Mouse (Mus musculus): ENCODE data around the gene Gm10273. TPM values are rescaled to one million over a fixed set of nuclear protein-coding genes. Genes with fewer than 3 reads are reported as not detected.

Gm10273 gene
- polyA plus RNA-seq, 1 experiment, result 0.38 TPM

- 46% methylated on average over 5 of the region's 5 CpGs for WGBS
- Histone ChIP-seq H3K4me1 (ENCODE audit: control insufficient read depth, insufficient read depth, insufficient read length, low read length) (no peaks in the 10 kb centered on the region), H3K36me3 (ENCODE audit: control insufficient read depth, insufficient read depth, low read length) (no peaks in the 10 kb centered on the region), H3K27ac (ENCODE audit: insufficient read depth, low read depth, low read length) (no peak overlapping the region), H3K27me3 (ENCODE audit: control insufficient read depth, insufficient read depth, low read length) (no peaks in the 10 kb centered on the region), H3K4me3 (ENCODE audit: low read depth, low read length) (no peak overlapping the region)
- TF ChIP-seq POLR2A (IDR thresholded peaks at IDR 0.05; ENCODE audit: low read depth, low read length) (no peak), CTCF (IDR thresholded peaks at IDR 0.05; ENCODE audit: extremely low read depth, insufficient read length, insufficient replicate concordance, low read depth, low read length) (no peak)
Measured at GRCm38 (mm10) chr10:59439508-59439931, 44.1 kb downstream of the Gm10273 start.

DNA sequence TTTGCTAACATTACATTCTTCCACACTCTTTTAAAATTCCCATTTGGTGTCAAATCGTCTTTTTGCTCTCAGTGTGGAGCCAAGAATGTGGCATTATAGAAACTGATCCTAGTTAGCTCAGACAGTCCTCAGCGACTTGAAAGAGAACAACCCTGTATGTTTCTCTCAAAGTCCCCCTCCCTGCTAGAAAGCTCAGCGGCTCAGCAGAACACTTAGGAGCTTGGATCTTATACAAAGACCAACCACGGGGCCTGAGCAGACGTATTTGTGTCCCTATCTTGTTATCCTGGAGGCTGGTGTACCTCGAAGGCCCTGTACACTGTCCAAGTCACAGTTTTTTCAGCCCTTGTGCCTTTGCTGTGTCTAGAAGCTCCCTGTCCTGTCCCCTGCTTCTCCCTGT lies 44.7 kb downstream of the Gm10273 start:
- no peak overlapping the region for H3K27ac ChIP-seq (ENCODE audit: insufficient read depth, low read depth, low read length)
- whole genome bisulfite sequencing, result 72% methylated on average over 6 of the region's 6 CpGs
- no peak overlapping the region for H3K4me3 ChIP-seq (ENCODE audit: low read depth, low read length)

DNA sequence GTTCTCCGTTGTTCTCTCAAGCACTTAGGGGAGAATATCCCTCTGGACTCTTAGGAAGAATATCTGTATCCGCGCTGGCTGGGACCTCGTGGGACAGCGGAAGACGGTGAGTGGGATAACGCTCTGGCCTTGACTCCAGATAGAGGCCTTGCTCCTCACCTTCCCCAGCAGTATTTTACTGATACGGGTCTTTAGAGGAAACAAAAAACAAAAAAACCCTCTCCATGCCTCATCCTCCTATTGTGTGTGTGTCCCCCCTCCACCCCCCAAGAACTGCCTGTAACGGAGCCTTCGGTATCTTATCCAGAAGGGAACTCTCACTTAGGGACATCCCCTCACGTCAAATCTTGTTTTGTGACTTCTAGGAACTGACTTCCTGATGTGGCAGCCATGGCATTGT lies 46.3 kb downstream of the Gm10273 start, which contains the start of gene Oit3:
Gene Oit3 (minus strand): TSS at position 44 of the 400 bp plus-strand sequence.
- Histone ChIP-seq H3K27ac (ENCODE audit: insufficient read depth, low read depth, low read length) (no peak within 1 kb of the TSS), H3K4me3 (ENCODE audit: low read depth, low read length) (no peak within 1 kb of the TSS), H3K27me3 (ENCODE audit: control insufficient read depth, insufficient read depth, low read length) (no peaks in the 10 kb centered on the region), H3K36me3 (ENCODE audit: control insufficient read depth, insufficient read depth, low read length) (no peaks in the 10 kb centered on the region), H3K4me1 (ENCODE audit: control insufficient read depth, insufficient read depth, insufficient read length, low read length) (no peaks in the 10 kb centered on the region)
- WGBS, result 85% methylated on average over 11 of the region's 11 CpGs
- TF ChIP-seq CTCF (IDR thresholded peaks at IDR 0.05; ENCODE audit: extremely low read depth, insufficient read length, insufficient replicate concordance, low read depth, low read length) (no peak), POLR2A (IDR thresholded peaks at IDR 0.05; ENCODE audit: low read depth, low read length) (no peak)

More for the DNA sequence above, 44.7 kb downstream of the Gm10273 start:
- TF ChIP-seq POLR2A (IDR thresholded peaks at IDR 0.05; ENCODE audit: low read depth, low read length), result no peak
- no peak for TF ChIP-seq CTCF (IDR thresholded peaks at IDR 0.05; ENCODE audit: extremely low read depth, insufficient read length, insufficient replicate concordance, low read depth, low read length)
- no peaks in the 10 kb centered on the region for H3K4me1 ChIP-seq (ENCODE audit: control insufficient read depth, insufficient read depth, insufficient read length, low read length)
- H3K27me3 ChIP-seq (ENCODE audit: control insufficient read depth, insufficient read depth, low read length), result no peaks in the 10 kb centered on the region
- H3K36me3 ChIP-seq (ENCODE audit: control insufficient read depth, insufficient read depth, low read length), result no peaks in the 10 kb centered on the region

- peaks cover 11% of the 10 kb centered on the region for H3K36me3 ChIP-seq (ENCODE audit: control insufficient read depth, insufficient read depth, low read length)
- no peak overlapping the region for H3K27ac ChIP-seq (ENCODE audit: insufficient read depth, low read depth, low read length)
- H3K27me3 ChIP-seq (ENCODE audit: control insufficient read depth, insufficient read depth, low read length), result no peaks in the 10 kb centered on the region
- WGBS, result 16% methylated on average over 7 of the region's 7 CpGs
- H3K4me3 ChIP-seq (ENCODE audit: low read depth, low read length), result no peak overlapping the region
- H3K4me1 ChIP-seq (ENCODE audit: control insufficient read depth, insufficient read depth, insufficient read length, low read length), result no peaks in the 10 kb centered on the region
- TF ChIP-seq CTCF (IDR thresholded peaks at IDR 0.05; ENCODE audit: extremely low read depth, insufficient read length, insufficient replicate concordance, low read depth, low read length) (no peak), POLR2A (IDR thresholded peaks at IDR 0.05; ENCODE audit: low read depth, low read length) (no peak)
Measured at GRCm38 (mm10) chr10:59443212-59443611, 47.8 kb downstream of the Gm10273 start.

- Histone ChIP-seq H3K27ac (ENCODE audit: insufficient read depth, low read depth, low read length) (no peak overlapping the region), H3K4me1 (ENCODE audit: control insufficient read depth, insufficient read depth, insufficient read length, low read length) (no peaks in the 10 kb centered on the region), H3K27me3 (ENCODE audit: control insufficient read depth, insufficient read depth, low read length) (no peaks in the 10 kb centered on the region), H3K36me3 (ENCODE audit: control insufficient read depth, insufficient read depth, low read length) (peaks cover 17% of the 10 kb centered on the region), H3K4me3 (ENCODE audit: low read depth, low read length) (no peak overlapping the region)
- TF ChIP-seq POLR2A (IDR thresholded peaks at IDR 0.05; ENCODE audit: low read depth, low read length) (no peak), CTCF (IDR thresholded peaks at IDR 0.05; ENCODE audit: extremely low read depth, insufficient read length, insufficient replicate concordance, low read depth, low read length) (no peak)
- WGBS, result 71% methylated on average over 3 of the region's 3 CpGs
Measured at GRCm38 (mm10) chr10:59444106-59444505, 48.7 kb downstream of the Gm10273 start.

DNA sequence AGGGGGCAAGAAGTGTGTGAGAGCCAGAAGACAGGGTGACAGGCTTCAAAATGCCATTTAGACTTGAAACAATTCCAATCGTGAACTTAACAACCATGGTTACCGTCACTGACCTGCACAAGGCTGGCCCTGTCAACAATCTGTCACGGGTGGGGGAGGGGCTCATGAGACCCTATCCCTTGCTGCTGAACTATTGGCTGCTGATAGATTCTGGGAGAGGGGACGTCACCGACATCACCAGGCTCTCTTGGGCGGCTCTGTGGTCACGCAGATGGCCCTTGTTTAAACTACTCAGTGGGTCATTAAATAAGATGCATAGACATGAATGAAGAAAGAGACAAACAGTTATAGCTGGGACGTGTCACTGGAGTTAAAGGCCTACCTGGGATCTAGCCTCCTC lies 49.2 kb downstream of the Gm10273 start:
- Histone ChIP-seq H3K36me3 (ENCODE audit: control insufficient read depth, insufficient read depth, low read length) (peaks cover 18% of the 10 kb centered on the region), H3K27ac (ENCODE audit: insufficient read depth, low read depth, low read length) (no peak overlapping the region), H3K27me3 (ENCODE audit: control insufficient read depth, insufficient read depth, low read length) (no peaks in the 10 kb centered on the region), H3K4me1 (ENCODE audit: control insufficient read depth, insufficient read depth, insufficient read length, low read length) (no peaks in the 10 kb centered on the region), H3K4me3 (ENCODE audit: low read depth, low read length) (no peak overlapping the region)
- WGBS, result 55% methylated on average over 8 of the region's 8 CpGs
- TF ChIP-seq CTCF (IDR thresholded peaks at IDR 0.05; ENCODE audit: extremely low read depth, insufficient read length, insufficient replicate concordance, low read depth, low read length), result no peak
- no peak for TF ChIP-seq POLR2A (IDR thresholded peaks at IDR 0.05; ENCODE audit: low read depth, low read length)

Other genes with a start within 250 kb of the Gm10273 start
- gene Sept10, start 173.8 kb upstream of the Gm10273 start, polyA plus RNA-seq (2012; rRNA removed), result 1.1 and 1.5 TPM in 2 replicates
- gene Sowahc, start 173.7 kb upstream of the Gm10273 start, polyA plus RNA-seq (2012; rRNA removed), result 1.9 and 6.3 TPM in 2 replicates
- 1.2 and 1.7 TPM in 2 replicates for gene P4ha1, start 72.3 kb upstream of the Gm10273 start, polyA plus RNA-seq (2012; rRNA removed)
- 31.3 and 92.7 TPM in 2 replicates for gene Pla2g12b, start 8.0 kb downstream of the Gm10273 start, polyA plus RNA-seq (2012; rRNA removed)
- gene Oit3, start 46.1 kb downstream of the Gm10273 start, polyA plus RNA-seq (2012; rRNA removed), result 0.24 and 0.72 TPM in 2 replicates
- not detected in 2 replicates for gene Gm10322, start 220.4 kb downstream of the Gm10273 start, polyA plus RNA-seq (2012; rRNA removed)
- gene Mcu, start 221.1 kb downstream of the Gm10273 start, polyA plus RNA-seq (2012; rRNA removed), result 38.0 and 87.5 TPM in 2 replicates